Mouse (Mus musculus) neural tube, embryonic 14.5 days (tissue): Measurements from ENCODE around the gene Gm20388. TPM values are rescaled to one million over a fixed set of nuclear protein-coding genes. Genes with fewer than 3 reads are reported as not detected.
A peak's percentile ranks its signal among the peaks of the same experiment; 100 is the strongest.

ENCODE experiments used
- ATAC-seq: fragments of 200-750 bp; cut with Nextera tagmentation; 2 replicates; pipeline ENCODE4 v1.8.0; 2017; ENCODE audit warnings: low read depth, mild to moderate bottlenecking, moderate TSS enrichment, moderate library complexity
- H3K27ac ChIP-seq: fragments of 300-500 bp; sonication (generic); 2 replicates; pipeline ENCODE4 v1.5.1; 2014; ENCODE audit warnings: low read depth, mild to moderate bottlenecking, control low read depth, low read length, moderate library complexity, mixed read lengths
- H3K27me3 ChIP-seq: fragments of 300-500 bp; sonication (generic); 2 replicates; pipeline ENCODE4 v1.6.1; 2014; ENCODE audit warnings: low read length; ENCODE audit not compliant: control insufficient read depth, insufficient read depth
- H3K36me3 ChIP-seq: fragments of 300-500 bp; sonication (generic); 2 replicates; pipeline ENCODE4 v1.6.1; 2014; ENCODE audit warnings: low read length, mixed read lengths; ENCODE audit not compliant: control insufficient read depth, insufficient read depth
- H3K4me1 ChIP-seq: fragments of 300-500 bp; sonication (generic); 2 replicates; pipeline ENCODE4 v1.6.1; 2014; ENCODE audit warnings: low read length; ENCODE audit not compliant: control insufficient read depth, insufficient read depth
- H3K4me2 ChIP-seq: fragments of 300-500 bp; sonication (generic); 2 replicates; pipeline ENCODE4 v1.6.1; 2014; ENCODE audit warnings: mild to moderate bottlenecking, low read depth, low read length, control low read depth
- H3K4me3 ChIP-seq: fragments of 300-500 bp; sonication (generic); 2 replicates; pipeline ENCODE4 v1.5.1; 2014; ENCODE audit warnings: low read depth, low read length, control low read depth, mixed read lengths
- H3K9ac ChIP-seq: fragments of 300-500 bp; sonication (generic); replicated peaks from 2 replicates; pipeline ENCODE4 v1.6.1; 2014; ENCODE audit warnings: low read depth, mild to moderate bottlenecking, control low read depth, low read length, mixed read lengths
- H3K9me3 ChIP-seq: fragments of 300-500 bp; sonication (generic); 2 replicates; pipeline ENCODE4 v1.6.1; 2016; ENCODE audit warnings: low read length; ENCODE audit not compliant: control insufficient read depth
- WGBS: fragments of 180-500 bp; shearing (Covaris S2); extraction: QIAGEN DNeasy Blood & Tissue Kit; methylation state at CpG from one replicate; pipeline ENCODE4 v1.1.7; 2014; 5-methylcytosine and 5-hydroxymethylcytosine counted together
- polyA plus RNA-seq: library from polyadenylated mRNA; unstranded; fragments of >200 nt; fragmentation: Nextera tagmentation; extraction: Ambion mirVana; gene quantifications from 2 replicates; pipeline ENCODE4 v1.2.1, GENCODE M21; 2014

The Gm20388 gene
- polyA plus RNA-seq, 1 experiment from 2014 or later: 10.3 TPM

DNA sequence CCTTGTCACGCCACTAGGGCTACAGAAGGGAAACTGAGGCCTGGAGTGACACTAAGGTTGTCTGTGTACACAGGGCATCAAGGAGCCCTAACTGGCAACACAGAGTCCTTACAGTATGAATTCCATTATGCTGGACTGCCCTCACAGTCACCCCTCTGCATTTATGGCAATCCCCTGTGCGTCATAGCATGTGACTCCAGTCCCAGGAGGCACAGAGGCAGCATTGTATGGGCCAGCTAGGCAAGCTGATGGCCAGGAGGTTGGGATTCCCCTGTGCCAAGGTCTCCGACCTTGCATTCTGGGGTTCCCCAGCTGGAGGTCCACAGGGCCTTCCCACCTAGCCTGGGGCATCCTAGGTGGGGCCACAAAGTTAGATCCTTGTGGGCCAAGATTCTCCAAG, 2300.9 kb downstream of the Gm20388 start:
- 70% methylated on average over 3 of the region's 3 CpGs for WGBS
- Histone ChIP-seq H3K4me1 (no peaks in the 10 kb centered on the region), H3K4me3 (no peak overlapping the region), H3K9ac (no peak overlapping the region), H3K9me3 (no peaks in the 10 kb centered on the region), H3K4me2 (no peak overlapping the region), H3K27me3 (no peaks in the 10 kb centered on the region), H3K27ac (no peak overlapping the region), H3K36me3 (no peaks in the 10 kb centered on the region)
- no peak for ATAC-seq

DNA sequence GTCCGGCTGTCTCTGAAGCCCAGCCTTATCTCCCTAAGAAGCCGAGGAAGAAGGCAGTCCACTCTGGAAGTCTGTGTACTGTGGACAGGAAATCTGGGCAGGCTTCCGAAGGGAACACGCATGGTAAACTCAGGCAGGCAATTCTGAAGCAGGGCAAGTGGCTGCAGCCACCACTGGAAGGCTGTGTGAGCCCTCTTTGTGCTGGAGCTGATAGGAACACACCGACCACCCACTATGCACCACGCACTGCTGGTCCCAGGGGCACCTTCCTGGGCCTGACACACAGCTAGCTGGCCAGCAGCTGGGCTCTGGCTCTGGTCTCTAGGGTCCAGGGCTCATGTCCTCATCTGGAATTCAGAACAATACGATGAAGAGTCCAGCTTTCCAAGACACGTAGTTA, 2305.0 kb downstream of the Gm20388 start:
- H3K36me3 ChIP-seq: no peaks in the 10 kb centered on the region
- H3K9ac ChIP-seq: no peak overlapping the region
- no peak for ATAC-seq
- H3K9me3 ChIP-seq: no peaks in the 10 kb centered on the region
- WGBS: 77% methylated on average over 8 of the region's 8 CpGs
- H3K27ac ChIP-seq: no peak overlapping the region
- no peak overlapping the region for H3K4me2 ChIP-seq
- H3K4me3 ChIP-seq: no peak overlapping the region
- H3K4me1 ChIP-seq: no peaks in the 10 kb centered on the region
- H3K27me3 ChIP-seq: no peaks in the 10 kb centered on the region

DNA sequence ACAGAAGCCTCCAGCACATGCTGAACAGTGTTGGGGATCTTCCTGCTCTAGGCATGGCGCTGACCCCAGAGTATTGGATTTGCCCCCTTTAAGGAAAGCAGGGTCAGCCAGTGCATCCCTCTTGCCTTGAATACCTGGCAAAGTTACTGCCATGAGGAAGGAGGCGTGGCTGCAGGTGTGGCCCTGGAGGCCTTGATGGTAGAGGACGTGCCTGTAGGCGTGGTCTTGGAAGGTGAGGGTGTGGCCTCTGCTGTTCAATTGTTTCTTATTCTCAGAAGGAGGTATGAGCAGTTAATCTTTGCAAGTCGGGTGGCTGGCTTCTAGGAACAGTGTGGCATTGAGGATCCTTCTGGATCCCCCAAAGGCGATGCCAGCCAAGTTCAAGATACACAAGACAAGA, 2305.8 kb downstream of the Gm20388 start:
- Histone ChIP-seq H3K4me3 (no peak overlapping the region), H3K4me1 (no peaks in the 10 kb centered on the region), H3K27me3 (no peaks in the 10 kb centered on the region), H3K4me2 (no peak overlapping the region), H3K36me3 (no peaks in the 10 kb centered on the region), H3K9me3 (no peaks in the 10 kb centered on the region), H3K9ac (no peak overlapping the region), H3K27ac (no peak overlapping the region)
- ATAC-seq: no peak
- WGBS: 68% methylated on average over 6 of the region's 6 CpGs

DNA sequence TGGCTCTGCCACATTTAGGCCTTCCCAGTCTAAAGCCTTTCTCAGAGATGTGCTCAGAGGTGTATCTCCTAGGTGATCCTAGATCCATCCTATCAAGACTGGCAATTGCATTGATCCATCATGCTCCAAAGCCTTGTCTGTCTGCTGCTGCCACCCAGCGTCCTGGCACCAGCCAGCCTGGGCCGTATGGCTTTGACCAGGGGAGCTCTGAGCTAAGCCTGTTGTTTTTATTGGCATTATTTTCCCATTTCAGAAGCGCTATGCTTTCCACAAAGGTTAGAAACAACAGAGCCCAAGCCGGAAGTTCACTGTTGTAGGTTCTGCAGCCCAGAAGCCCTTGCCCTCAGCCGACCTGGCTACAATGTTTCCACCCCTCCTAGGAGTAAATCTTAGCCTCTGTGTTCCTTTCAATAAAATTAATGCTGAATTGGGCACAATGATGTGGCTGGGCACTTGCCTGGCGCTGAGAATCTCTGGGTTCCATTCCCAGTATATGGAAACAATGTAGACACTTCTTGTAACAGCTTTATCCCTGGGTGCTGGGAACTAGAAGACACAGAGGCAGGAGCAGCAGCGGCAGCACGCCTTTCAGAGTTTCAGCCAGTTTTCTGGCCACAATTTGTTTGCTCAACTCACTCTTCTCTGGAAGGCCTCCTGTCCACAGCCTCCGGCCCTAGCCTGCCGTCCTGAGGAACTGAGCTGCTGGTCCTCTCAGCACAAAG, 2307.0 kb downstream of the Gm20388 start:
- Histone ChIP-seq H3K27me3 (no peaks in the 10 kb centered on the region), H3K27ac (no peak overlapping the region), H3K36me3 (no peaks in the 10 kb centered on the region), H3K4me2 (no peak overlapping the region), H3K9me3 (no peaks in the 10 kb centered on the region), H3K4me3 (no peak overlapping the region), H3K9ac (no peak overlapping the region), H3K4me1 (no peaks in the 10 kb centered on the region)
- no peak for ATAC-seq
- 79% methylated on average over 10 of the region's 10 CpGs for WGBS

DNA sequence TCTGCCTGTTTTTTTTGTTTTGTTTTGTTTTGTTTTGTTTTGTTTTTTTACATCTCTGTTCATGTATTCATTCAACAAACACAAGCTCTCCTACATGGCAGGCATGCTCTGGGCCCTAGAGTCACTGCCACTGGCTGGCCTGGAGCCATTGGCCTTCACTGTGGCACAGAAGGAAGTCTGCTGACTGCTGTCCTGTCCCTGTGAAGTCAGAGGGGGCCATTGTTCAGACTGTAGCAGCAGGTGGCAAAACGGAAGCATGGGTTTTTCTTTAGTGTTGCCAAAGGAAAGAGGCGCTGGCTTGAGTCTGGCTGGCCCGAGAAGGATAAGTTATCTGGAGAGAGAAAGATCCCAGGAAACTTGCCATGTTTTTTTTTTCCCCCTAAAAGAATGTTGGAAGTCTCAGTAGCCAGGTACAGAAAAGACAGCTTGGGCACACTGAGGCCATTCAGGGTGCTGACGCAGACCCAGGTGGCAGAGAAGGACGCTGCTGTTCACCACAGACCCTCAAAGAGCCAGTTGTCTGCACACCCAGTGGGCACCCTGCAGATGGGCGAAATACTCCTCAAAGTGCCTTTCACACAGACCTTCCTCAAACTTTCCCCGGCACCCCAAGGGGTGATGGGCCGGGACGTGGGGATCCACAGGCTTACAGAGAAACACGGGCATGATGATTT, 2313.5 kb downstream of the Gm20388 start:
- 70% methylated on average over 10 of the region's 10 CpGs for WGBS
- H3K27ac ChIP-seq: no peak overlapping the region
- no peak overlapping the region for H3K4me3 ChIP-seq
- no peaks in the 10 kb centered on the region for H3K9me3 ChIP-seq
- H3K36me3 ChIP-seq: no peaks in the 10 kb centered on the region
- no peaks in the 10 kb centered on the region for H3K4me1 ChIP-seq
- H3K9ac ChIP-seq: no peak overlapping the region
- H3K27me3 ChIP-seq: peaks cover 6% of the 10 kb centered on the region
- no peak for ATAC-seq
- no peak overlapping the region for H3K4me2 ChIP-seq

DNA sequence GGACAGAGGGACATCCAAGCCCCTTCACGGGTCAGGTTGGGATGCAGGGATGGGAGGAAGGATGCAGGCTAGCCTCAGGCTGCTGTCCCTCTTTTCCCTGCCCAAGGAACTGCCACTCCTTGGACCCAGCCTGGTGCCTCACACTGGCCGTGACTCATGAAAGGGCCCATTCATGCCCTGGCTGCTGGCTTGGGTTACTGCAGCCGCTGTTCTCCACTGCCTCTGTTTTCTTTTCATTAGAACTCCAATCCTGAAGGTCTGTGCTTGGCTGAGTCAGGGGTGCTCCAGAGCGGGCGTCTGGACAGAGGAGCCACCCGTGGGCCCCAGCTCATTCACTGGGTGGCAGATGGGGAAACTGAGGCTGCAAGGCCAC, 2314.0 kb downstream of the Gm20388 start:
- Histone ChIP-seq H3K27ac (no peak overlapping the region), H3K4me1 (no peaks in the 10 kb centered on the region), H3K27me3 (peaks cover 10% of the 10 kb centered on the region), H3K9ac (no peak overlapping the region), H3K9me3 (no peaks in the 10 kb centered on the region), H3K4me3 (no peak overlapping the region), H3K4me2 (no peak overlapping the region), H3K36me3 (no peaks in the 10 kb centered on the region)
- 67% methylated on average over 6 of the region's 6 CpGs for WGBS
- peak; percentile 60; the same call in 1 of the 2 replicates for ATAC-seq

DNA sequence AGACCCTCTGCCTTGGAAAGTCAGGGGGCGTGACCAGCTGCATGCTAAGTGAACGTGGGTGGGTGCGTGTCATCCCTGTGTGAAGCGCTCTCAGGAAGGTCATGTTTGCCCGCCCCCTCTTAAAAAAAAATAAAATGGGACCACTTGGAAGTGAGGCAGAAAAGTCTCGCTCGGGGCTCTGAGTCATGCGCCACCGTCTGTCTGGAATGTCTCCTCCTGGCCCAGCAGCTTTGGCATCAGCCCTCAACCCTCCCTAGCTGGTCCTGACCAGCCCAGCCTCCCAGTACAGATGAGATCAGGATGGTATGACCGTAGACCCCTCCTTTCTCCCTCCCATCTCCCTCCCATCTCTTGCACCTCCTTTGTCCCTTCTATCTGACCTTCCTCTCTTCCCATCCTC, 2314.8 kb downstream of the Gm20388 start:
- Histone ChIP-seq H3K36me3 (no peaks in the 10 kb centered on the region), H3K27ac (no peak overlapping the region), H3K4me1 (no peaks in the 10 kb centered on the region), H3K4me3 (no peak overlapping the region), H3K27me3 (peaks cover 16% of the 10 kb centered on the region), H3K9me3 (no peaks in the 10 kb centered on the region), H3K9ac (no peak overlapping the region), H3K4me2 (no peak overlapping the region)
- WGBS: 61% methylated on average over 10 of the region's 10 CpGs
- ATAC-seq: no peak

DNA sequence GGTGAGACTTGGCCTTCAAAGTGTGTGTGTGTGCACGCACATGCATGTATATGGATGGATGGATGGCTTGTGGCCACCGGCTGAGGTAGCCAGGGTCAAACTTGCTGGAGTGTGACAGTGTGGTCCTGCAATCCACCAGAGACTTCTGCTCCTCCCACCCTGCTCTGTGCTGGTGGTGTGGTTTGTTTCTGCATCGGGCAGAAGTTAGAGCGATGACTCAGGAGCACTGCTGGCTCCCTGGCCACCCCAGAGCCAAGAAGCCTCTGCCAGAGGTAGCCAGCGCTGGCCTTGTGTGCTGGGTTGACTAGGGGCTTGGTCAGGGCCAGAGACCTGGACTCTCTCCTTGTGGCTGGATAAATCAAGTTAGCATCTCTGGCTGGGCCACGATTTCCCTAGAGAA, 2316.7 kb downstream of the Gm20388 start:
- H3K27me3 ChIP-seq: peaks cover 20% of the 10 kb centered on the region
- H3K4me2 ChIP-seq: no peak overlapping the region
- H3K4me1 ChIP-seq: no peaks in the 10 kb centered on the region
- no peaks in the 10 kb centered on the region for H3K36me3 ChIP-seq
- H3K9ac ChIP-seq: no peak overlapping the region
- no peak overlapping the region for H3K4me3 ChIP-seq
- no peak for ATAC-seq
- no peak overlapping the region for H3K27ac ChIP-seq
- WGBS: 84% methylated on average over 6 of the region's 6 CpGs
- H3K9me3 ChIP-seq: no peaks in the 10 kb centered on the region

DNA sequence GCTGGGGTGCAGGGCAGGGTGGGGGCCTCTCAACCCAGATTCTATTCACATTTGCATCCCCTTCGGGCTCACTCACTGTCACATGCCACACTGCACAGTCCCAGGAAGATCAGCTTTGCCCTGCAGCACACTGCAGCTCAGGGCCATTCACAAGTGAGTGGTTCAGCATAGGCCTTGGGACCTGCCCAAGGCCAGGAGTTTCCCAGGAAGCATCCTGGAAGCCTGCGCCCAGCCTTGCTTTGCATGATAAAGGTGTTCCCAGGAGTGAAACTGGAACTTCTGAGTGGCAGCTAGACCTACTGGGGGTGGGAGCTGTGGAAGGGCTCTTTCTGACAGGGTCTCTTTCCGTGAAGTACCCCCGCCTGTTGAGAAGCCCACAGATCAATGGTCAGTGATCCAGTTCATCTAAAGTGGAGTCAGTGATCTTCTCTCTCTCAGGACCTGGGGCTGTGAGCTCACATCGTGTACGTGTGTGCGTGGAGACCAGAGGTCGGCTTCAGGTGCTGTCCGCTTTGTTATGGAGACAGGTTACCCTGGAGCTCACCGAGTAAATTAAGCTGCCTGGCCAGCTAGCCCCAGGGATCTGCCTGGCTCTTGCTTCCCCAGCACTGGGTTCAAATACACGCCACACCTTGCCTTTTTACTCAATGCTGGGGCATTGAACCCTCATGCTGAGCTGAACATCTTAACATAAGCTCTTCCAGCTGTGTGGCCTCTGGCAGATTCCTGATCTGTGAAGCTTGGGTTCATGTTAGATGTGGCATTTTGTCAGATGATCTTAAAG, 2318.3 kb downstream of the Gm20388 start:
- Histone ChIP-seq H3K9me3 (no peaks in the 10 kb centered on the region), H3K27me3 (peaks cover 20% of the 10 kb centered on the region), H3K27ac (no peak overlapping the region), H3K4me2 (0 out of 2 replicates have a peak overlapping the region, but pooled peaks have one; percentile 89), H3K36me3 (no peaks in the 10 kb centered on the region), H3K4me1 (no peaks in the 10 kb centered on the region), H3K4me3 (no peak overlapping the region), H3K9ac (no peak overlapping the region)
- WGBS: 44% methylated on average over 11 of the region's 11 CpGs
- ATAC-seq: no peak
